8 mouse cellular contexts compared by ENCODE assay signal in the genomic region with DNA sequence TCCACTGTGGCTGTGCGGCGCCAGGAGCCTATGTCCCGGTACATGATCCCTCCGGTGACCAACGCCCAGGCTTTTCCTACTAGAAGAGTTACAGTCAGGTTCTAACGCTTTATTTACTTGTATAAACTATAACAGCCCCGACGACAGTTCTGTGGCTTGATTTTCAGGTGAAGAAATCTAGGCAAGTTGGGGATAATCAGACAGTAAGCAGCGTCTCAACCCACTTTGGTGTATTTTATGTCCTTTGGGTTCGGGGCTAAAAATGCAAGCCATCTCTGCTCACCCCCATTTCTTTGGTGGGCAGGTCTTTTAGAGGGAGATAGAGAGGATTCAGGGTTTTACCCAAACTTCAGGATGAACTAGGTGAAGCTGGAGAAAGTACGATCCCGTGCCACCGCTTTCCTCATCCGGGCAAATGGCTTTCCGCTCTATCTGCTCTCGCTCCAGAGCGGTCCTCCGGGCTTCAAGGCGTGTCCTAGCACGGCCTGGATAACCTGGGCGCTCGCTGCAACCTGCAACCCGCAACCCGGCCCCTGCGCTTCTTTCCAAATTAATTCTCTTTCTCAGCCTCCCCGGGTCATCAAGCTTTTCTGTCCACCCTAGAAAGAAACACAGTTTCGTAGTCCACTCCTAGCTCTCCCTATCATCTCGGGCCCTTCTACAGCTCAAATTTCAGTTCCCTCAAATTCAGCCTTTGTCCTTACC. TPM values are rescaled to one million over a fixed set of nuclear protein-coding genes. Genes with fewer than 3 reads are reported as not detected.
A peak's percentile ranks its signal among the peaks of the same experiment; 100 is the strongest.
DNase-seq lines count a peak whose midpoint lies in the region; ATAC-seq and TF ChIP-seq lines count a peak whose summit lies in the region.

No protein-coding gene starts in this region.

- H3K4me2 ChIP-seq in heart, postnatal 0 days (ENCODE audit: low read depth, low read length) = peak overlapping the region; percentile 30
- H3K4me2 ChIP-seq in limb, embryonic 15.5 days = peak overlapping the region; percentile 32
- peak overlapping the region; percentile 39 for H3K4me2 ChIP-seq in stomach, embryonic 14.5 days (replicated peaks; ENCODE audit: low read depth, low read length)

- no peak for TF ChIP-seq EP300 in heart, postnatal 0 days (IDR thresholded peaks at IDR 0.05; ENCODE audit: low read depth)

- H3K36me3 ChIP-seq in heart, postnatal 0 days (replicated peaks; ENCODE audit: control insufficient read depth, insufficient read depth, low read length) = no peaks in the 10 kb centered on the region
- no peaks in the 10 kb centered on the region for H3K36me3 ChIP-seq in limb, embryonic 15.5 days
- no peaks in the 10 kb centered on the region for H3K36me3 ChIP-seq in stomach, embryonic 14.5 days (ENCODE audit: control insufficient read depth, insufficient read depth, low read length)

- H3K9me3 ChIP-seq in heart, postnatal 0 days (replicated peaks; ENCODE audit: control insufficient read depth, low read length) = no peaks in the 10 kb centered on the region
- no peaks in the 10 kb centered on the region for H3K9me3 ChIP-seq in limb, embryonic 15.5 days
- H3K9me3 ChIP-seq in stomach, embryonic 14.5 days (ENCODE audit: control insufficient read depth, low read depth, low read length) = no peaks in the 10 kb centered on the region

- H3K27ac ChIP-seq in heart, postnatal 0 days (ENCODE audit: low read depth) = no peak overlapping the region
- H3K27ac ChIP-seq in limb, embryonic 15.5 days = no peak overlapping the region
- H3K27ac ChIP-seq in stomach, embryonic 14.5 days (ENCODE audit: low read length) = no peak overlapping the region

- peak overlapping the region; percentile 33 for H3K4me3 ChIP-seq in heart, postnatal 0 days (ENCODE audit: low read depth, low read length)
- peak overlapping the region; percentile 16 for H3K4me3 ChIP-seq in limb, embryonic 15.5 days
- peak overlapping the region; percentile 19 for H3K4me3 ChIP-seq in stomach, embryonic 14.5 days (ENCODE audit: low read depth, low read length)

- no peak for ATAC-seq in heart, postnatal 0 days (ENCODE audit: insufficient read depth, low read depth)
- no peak for ATAC-seq in limb, embryonic 15.5 days (ENCODE audit: insufficient number of reproducible peaks, low FRiP score, low TSS enrichment, low read depth)
- no peak for ATAC-seq in stomach, embryonic 14.5 days (ENCODE audit: insufficient number of reproducible peaks, insufficient read depth, low FRiP score, low read depth)

- TF ChIP-seq CTCF in heart, postnatal 0 days (IDR thresholded peaks at IDR 0.05; ENCODE audit: low read depth) = no peak

- H3K4me1 ChIP-seq in heart, postnatal 0 days (ENCODE audit: control insufficient read depth, insufficient read depth) = peaks cover 10% of the 10 kb centered on the region; the same call in 1 of the 2 replicates
- peaks cover 18% of the 10 kb centered on the region for H3K4me1 ChIP-seq in limb, embryonic 15.5 days
- 0 out of 2 replicates have a peak, but pooled peaks cover 3% of the 10 kb centered on the region for H3K4me1 ChIP-seq in stomach, embryonic 14.5 days (ENCODE audit: control insufficient read depth, insufficient read depth, low read length)

- no peak overlapping the region for H3K9ac ChIP-seq in heart, postnatal 0 days (replicated peaks; ENCODE audit: low read depth, low read length)
- H3K9ac ChIP-seq in limb, embryonic 15.5 days = no peak overlapping the region
- H3K9ac ChIP-seq in stomach, embryonic 14.5 days (replicated peaks; ENCODE audit: low read depth, low read length) = no peak overlapping the region

- H3K27me3 ChIP-seq in heart, postnatal 0 days (ENCODE audit: control insufficient read depth, insufficient read depth, low read length) = peaks cover 77% of the 10 kb centered on the region
- H3K27me3 ChIP-seq in limb, embryonic 15.5 days = peaks cover 81% of the 10 kb centered on the region
- peaks cover 26% of the 10 kb centered on the region for H3K27me3 ChIP-seq in stomach, embryonic 14.5 days (ENCODE audit: control insufficient read depth, insufficient read depth, low read length)

- 2% methylated on average over 28 of the region's 28 CpGs for WGBS in heart, postnatal 0 days
- 2% methylated on average over 28 of the region's 28 CpGs for WGBS in limb, embryonic 15.5 days
- WGBS in stomach, embryonic 14.5 days = under 1% methylated on average over 28 of the region's 28 CpGs

- DNase-seq in cerebellum, postnatal 25 days = peak; percentile 5 to 8
- DNase-seq in cerebellum, postnatal 36 days = no peak
- peak; percentile 45 for DNase-seq in ES-CJ7 (ENCODE audit: low read depth, low spot score)
- no peak for DNase-seq in heart, postnatal 0 days (ENCODE audit: low spot score)
- DNase-seq in ovary, postnatal 36 days (ENCODE audit: low spot score) = no peak
- no peak for DNase-seq in frontal cortex, adult 2 months (ENCODE audit: extremely low spot score in 1 of 2, low spot score in 1 of 2)

RNA-seq across cellular contexts. Expression of a gene that starts 0.5 kb away (rescaled TPM):
- not detected in 2 replicates for total RNA-seq in heart, postnatal 0 days (2014; rRNA removed; ENCODE audit: low replicate concordance)
- polyA plus RNA-seq in heart, postnatal 0 days (2015; fragmentation: Nextera tagmentation; extraction: Ambion mirVana) = 0.07 TPM in 1 of 2 replicates, not detected in the other
- polyA plus RNA-seq in limb, embryonic 15.5 days (2015; fragmentation: Nextera tagmentation; extraction: Ambion mirVana) = not detected in 2 replicates
- 3.2 and 3.8 TPM in 2 replicates for polyA plus RNA-seq in stomach, embryonic 14.5 days (2014; fragmentation: Nextera tagmentation; extraction: Ambion mirVana)
- not detected in 2 replicates for polyA plus RNA-seq in frontal cortex, adult 2 months (2012; rRNA removed)

Comparison
In these comparisons a context has a peak if more than half of its experiments do, and no peak if none do; other contexts are left out.
1. DNase-seq: peak in cerebellum, postnatal 25 days (2 of 2) and ES-CJ7 (single experiment); none in cerebellum, postnatal 36 days (0 of 2), heart, postnatal 0 days (single experiment), ovary, postnatal 36 days (single experiment) and frontal cortex, adult 2 months (0 of 2).
2. Peak in every context shown above with its lines, with median percentiles within 50 percentile points of each other: H3K4me2 ChIP-seq and H3K4me3 ChIP-seq.